Mouse (Mus musculus) embryonic fibroblast, embryonic 13.5 days (primary cell): ENCODE data around the gene Foxn3.

Source experiments
- CTCF ChIP-seq: IDR thresholded peaks from 2 replicates; pipeline ENCODE4 v1.5.1; 2011; ENCODE audit warnings: mild to moderate bottlenecking, control low read depth, low read length, moderate library complexity, borderline replicate concordance; ENCODE audit not compliant: insufficient read depth
- POLR2A ChIP-seq: IDR thresholded peaks from 2 replicates; pipeline ENCODE4 v1.6.1; 2011; ENCODE audit warnings: low read depth, mild to moderate bottlenecking, control low read depth, low read length, moderate library complexity

- TF ChIP-seq CTCF (no peak), POLR2A (no peak)
Observed at GRCm38 (mm10) chr12:99407318-99407716, 156.1 kb downstream of the Foxn3 start.
